Mouse (Mus musculus) embryonic facial prominence, embryonic 10.5 days (tissue): ENCODE data around the gene Dab1. TPM values are rescaled to one million over a fixed set of nuclear protein-coding genes. Genes with fewer than 3 reads are reported as not detected.

Experiments used
- DNase-seq: peaks from one replicate; pipeline ENCODE4 v3.0.0-alpha.2; 2017; ENCODE audit warnings: low spot score
- H3K27ac ChIP-seq: fragments of 300-500 bp; sonication (generic); replicated peaks from 2 replicates; pipeline ENCODE4 v1.5.1; 2016; ENCODE audit warnings: mild to moderate bottlenecking
- H3K27me3 ChIP-seq: fragments of 300-500 bp; sonication (generic); replicated peaks from 2 replicates; pipeline ENCODE4 v1.6.1; 2016; ENCODE audit warnings: low read depth, mild to moderate bottlenecking; ENCODE audit not compliant: poor library complexity, severe bottlenecking
- H3K36me3 ChIP-seq: fragments of 300-500 bp; sonication (generic); replicated peaks from 2 replicates; pipeline ENCODE4 v1.6.1; 2016; ENCODE audit warnings: mild to moderate bottlenecking, moderate library complexity
- H3K4me1 ChIP-seq: fragments of 300-500 bp; sonication (generic); 2 replicates; pipeline ENCODE4 v1.6.1; 2016
- H3K4me3 ChIP-seq: fragments of 300-500 bp; sonication (generic); 2 replicates; pipeline ENCODE4 v1.5.1; 2016; ENCODE audit warnings: mild to moderate bottlenecking, moderate library complexity
- H3K9me3 ChIP-seq: fragments of 300-500 bp; sonication (generic); 2 replicates; pipeline ENCODE4 v1.6.1; 2016; ENCODE audit warnings: mild to moderate bottlenecking
- whole genome bisulfite sequencing: fragments of 180-500 bp; shearing (Covaris S2); methylation state at CpG from one replicate; pipeline ENCODE4 v1.1.7; 2016; 5-methylcytosine and 5-hydroxymethylcytosine counted together
- polyA plus RNA-seq: library from polyadenylated mRNA; unstranded; fragments of >200 nt; fragmentation: Nextera tagmentation; extraction: Ambion mirVana; gene quantifications from 2 replicates; pipeline ENCODE4 v1.2.1, GENCODE M21; 2016

Gene Dab1
- polyA plus RNA-seq, 1 experiment from 2014 or later, result 15.6 TPM

DNA sequence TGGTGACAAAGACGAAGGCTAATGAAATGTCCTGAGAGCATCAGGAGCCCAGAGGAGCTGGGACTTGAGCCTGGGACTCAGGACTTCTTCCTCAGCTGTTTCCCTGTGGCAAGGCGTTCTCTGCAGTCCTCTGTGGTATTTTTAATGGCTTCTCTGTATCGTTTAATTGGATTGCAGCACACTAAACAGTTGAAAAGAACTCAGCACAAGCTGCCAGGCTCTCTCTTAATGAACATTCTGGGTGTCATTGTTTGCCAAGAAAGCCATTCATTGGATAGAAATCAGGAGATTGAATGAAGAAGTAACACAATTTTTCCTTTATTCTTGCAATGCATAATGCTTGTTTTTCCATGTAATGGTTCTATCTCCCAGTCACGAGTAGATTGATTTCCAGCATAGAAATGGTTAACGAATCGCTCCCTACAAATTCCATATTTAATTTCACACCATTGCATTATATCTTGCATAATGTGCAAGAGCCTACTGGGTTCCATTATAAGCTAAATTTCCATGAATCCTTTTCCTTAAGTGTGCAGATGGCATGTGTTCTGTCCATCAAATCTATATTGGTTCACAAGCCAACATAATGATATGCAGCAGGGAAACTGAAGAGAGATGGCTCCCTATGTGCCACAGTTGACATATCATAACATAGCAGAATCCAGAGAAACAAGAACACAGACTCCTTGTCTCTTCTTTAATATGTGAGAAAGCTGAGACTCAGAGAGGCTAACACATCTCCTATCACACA is 650.4 kb downstream of the Dab1 start:
- Histone ChIP-seq H3K9me3 (no peaks in the 10 kb centered on the region), H3K27ac (no peak overlapping the region)
- 85% methylated on average over 6 of the region's 6 CpGs for WGBS

DNA sequence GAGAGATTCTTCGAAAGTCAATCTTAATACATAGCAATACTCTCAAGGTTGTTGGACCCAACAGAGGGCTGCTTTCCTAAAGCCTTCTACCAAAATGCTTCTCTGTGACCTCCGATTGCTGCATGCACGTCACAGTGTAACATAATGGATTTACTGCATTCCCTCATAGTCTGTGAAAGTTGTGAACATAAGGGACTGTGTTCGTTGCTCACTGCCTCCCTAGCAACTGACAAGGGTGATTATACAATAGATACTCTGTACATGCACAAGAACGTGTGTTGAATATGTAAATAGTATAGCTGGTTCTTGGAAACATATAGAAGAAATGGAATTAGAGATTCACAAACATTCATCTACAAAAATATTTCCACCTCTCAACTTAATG is 651.0 kb downstream of the Dab1 start:
- no peak overlapping the region for H3K27ac ChIP-seq
- H3K9me3 ChIP-seq, result no peaks in the 10 kb centered on the region
- no peaks in the 10 kb centered on the region for H3K27me3 ChIP-seq
- no peak overlapping the region for H3K4me3 ChIP-seq
- H3K4me1 ChIP-seq, result no peaks in the 10 kb centered on the region
- 86% methylated on average over 5 of the region's 5 CpGs for WGBS
- DNase-seq, result no peak
- no peaks in the 10 kb centered on the region for H3K36me3 ChIP-seq

More for the DNA sequence above, 650.4 kb downstream of the Dab1 start:
- DNase-seq, result no peak
- Histone ChIP-seq H3K4me3 (no peak overlapping the region), H3K36me3 (no peaks in the 10 kb centered on the region), H3K27me3 (no peaks in the 10 kb centered on the region), H3K4me1 (no peaks in the 10 kb centered on the region)

DNA sequence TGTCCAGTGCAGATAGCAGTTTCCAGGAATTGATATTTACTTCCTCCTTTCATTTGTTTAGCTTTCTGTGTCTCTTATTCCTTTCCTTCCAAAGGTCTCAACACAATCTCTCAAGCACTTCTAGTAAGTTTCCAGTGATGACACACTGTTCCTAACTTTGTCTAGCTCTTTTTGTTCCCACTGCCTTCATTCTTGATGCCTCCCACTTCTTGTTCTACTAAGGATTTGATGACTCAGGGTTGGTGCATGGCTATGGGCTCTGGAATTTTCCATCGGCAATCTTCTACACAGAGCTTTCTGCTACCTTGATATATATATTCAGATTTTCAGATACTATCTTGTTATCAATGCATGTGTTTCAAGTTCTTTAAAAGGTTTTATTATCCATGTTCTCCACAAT is 656.1 kb downstream of the Dab1 start:
- H3K4me3 ChIP-seq, result no peak overlapping the region
- H3K27me3 ChIP-seq, result no peaks in the 10 kb centered on the region
- 94% methylated on average over 1 of the region's 1 CpGs for WGBS
- H3K27ac ChIP-seq, result no peak overlapping the region
- DNase-seq, result no peak
- no peaks in the 10 kb centered on the region for H3K36me3 ChIP-seq
- H3K4me1 ChIP-seq, result no peaks in the 10 kb centered on the region
- H3K9me3 ChIP-seq, result no peaks in the 10 kb centered on the region

DNA sequence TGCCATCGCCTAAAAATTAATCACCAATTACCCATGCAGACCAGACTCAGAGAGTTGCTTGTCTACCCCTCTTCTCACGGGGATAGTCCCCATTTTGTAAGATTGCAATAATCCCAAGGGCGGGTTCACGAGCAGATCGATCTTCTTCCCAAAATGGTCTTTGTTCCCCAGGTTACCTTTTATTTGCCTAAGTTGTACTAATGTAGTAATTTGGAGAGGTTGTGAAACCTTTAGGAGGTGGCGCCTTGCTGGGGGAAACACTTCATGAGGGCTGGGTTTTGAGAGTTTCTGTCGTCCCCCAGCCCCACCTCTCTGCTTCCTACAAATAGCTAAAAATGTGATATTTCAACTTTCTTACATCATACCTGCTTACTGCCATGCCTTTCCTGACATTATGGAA is 657.8 kb downstream of the Dab1 start:
- Histone ChIP-seq H3K4me3 (no peak overlapping the region), H3K36me3 (no peaks in the 10 kb centered on the region), H3K9me3 (no peaks in the 10 kb centered on the region), H3K27me3 (no peaks in the 10 kb centered on the region), H3K27ac (no peak overlapping the region), H3K4me1 (no peaks in the 10 kb centered on the region)
- WGBS, result 92% methylated on average over 7 of the region's 7 CpGs
- no peak for DNase-seq

DNA sequence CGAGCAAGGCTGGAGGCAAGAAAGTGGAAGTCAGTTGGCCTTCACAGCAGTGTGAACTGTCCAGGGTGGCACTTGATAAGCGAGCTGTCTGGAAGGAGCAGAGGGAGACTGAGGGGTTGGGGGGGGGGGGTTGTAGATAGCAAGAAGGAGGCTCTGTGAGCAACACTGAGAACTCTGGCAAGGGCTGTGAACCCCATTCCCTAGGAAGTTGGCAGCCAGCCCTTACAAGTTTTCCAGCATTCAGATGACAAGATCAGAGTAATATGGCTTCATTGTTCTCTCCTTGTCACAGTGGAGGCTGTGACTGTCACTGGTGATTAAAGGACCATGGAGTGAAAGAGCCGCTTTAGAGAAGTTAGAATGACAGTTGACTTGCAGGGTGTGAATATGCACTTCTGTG is 662.4 kb downstream of the Dab1 start:
- H3K4me3 ChIP-seq, result no peak overlapping the region
- H3K36me3 ChIP-seq, result no peaks in the 10 kb centered on the region
- H3K27ac ChIP-seq, result no peak overlapping the region
- no peaks in the 10 kb centered on the region for H3K9me3 ChIP-seq
- 73% methylated on average over 3 of the region's 3 CpGs for WGBS
- no peak for DNase-seq
- H3K27me3 ChIP-seq, result no peaks in the 10 kb centered on the region
- H3K4me1 ChIP-seq, result no peaks in the 10 kb centered on the region

DNA sequence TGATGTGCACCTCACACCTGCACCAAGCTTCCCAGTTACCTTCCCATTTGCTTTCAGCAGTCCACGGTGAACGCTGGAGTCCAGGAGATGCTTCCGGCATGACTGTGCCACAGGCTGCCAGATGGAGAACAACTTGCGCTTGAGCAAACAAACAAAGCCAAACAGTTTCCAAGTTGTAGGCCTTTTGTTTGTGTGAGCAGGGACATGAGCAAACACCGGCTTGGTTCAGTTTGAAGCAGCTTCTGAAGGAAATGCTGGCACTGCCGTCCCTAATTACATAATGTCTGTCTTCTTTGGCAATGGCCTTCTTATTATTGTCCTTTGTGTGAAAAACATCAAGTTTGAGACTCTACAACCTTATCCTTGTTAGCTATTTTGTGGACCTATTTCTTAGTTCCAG is 664.7 kb downstream of the Dab1 start:
- no peaks in the 10 kb centered on the region for H3K9me3 ChIP-seq
- H3K4me1 ChIP-seq, result no peaks in the 10 kb centered on the region
- no peak overlapping the region for H3K27ac ChIP-seq
- no peaks in the 10 kb centered on the region for H3K36me3 ChIP-seq
- H3K27me3 ChIP-seq, result no peaks in the 10 kb centered on the region
- no peak for DNase-seq
- WGBS, result 84% methylated on average over 6 of the region's 6 CpGs
- H3K4me3 ChIP-seq, result no peak overlapping the region

DNA sequence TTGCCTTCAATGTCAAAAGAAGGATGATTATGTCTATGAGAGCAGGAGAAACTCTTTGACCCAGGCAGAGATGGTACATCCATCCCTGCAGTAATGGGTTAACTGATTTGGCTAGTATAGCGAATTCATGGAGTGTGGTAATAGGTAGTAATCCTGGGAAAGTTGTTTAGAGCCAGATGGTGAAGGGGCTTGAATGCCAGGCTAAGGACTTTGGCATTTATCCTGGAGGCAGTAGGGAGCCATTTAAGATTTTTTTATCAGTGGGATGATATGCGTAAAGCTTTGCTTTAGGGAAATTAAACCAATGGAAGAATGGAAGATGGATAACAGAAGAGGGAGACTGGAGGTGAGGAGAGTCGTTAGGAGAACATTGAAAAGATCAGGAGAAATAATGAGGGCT is 669.2 kb downstream of the Dab1 start:
- H3K36me3 ChIP-seq, result no peaks in the 10 kb centered on the region
- H3K27me3 ChIP-seq, result no peaks in the 10 kb centered on the region
- 83% methylated on average over 3 of the region's 3 CpGs for WGBS
- no peak overlapping the region for H3K27ac ChIP-seq
- H3K4me3 ChIP-seq, result no peak overlapping the region
- no peaks in the 10 kb centered on the region for H3K4me1 ChIP-seq
- H3K9me3 ChIP-seq, result no peaks in the 10 kb centered on the region
- DNase-seq, result no peak

DNA sequence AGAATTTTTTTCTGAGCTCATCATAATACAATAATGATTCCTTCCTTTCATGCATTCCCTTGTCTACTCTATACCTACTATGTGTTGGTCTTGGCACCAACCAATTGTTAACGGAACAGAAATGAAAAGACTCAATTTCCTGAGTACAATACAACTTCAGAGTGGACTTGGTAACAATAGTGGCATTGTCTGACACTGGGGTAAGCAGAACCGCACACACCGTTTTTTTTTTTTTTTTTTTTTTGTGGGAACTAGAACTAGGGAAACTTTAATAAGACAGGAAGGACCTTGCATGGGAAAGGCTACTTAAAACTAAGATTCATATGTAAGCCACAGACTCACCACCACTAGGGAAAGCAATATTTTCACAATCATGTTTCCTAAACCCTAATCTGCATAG is 682.6 kb downstream of the Dab1 start:
- Histone ChIP-seq H3K9me3 (no peaks in the 10 kb centered on the region), H3K4me1 (no peaks in the 10 kb centered on the region), H3K27ac (no peak overlapping the region), H3K36me3 (no peaks in the 10 kb centered on the region), H3K27me3 (no peaks in the 10 kb centered on the region), H3K4me3 (no peak overlapping the region)
- DNase-seq, result no peak
- WGBS, result 56% methylated on average over 3 of the region's 3 CpGs

DNA sequence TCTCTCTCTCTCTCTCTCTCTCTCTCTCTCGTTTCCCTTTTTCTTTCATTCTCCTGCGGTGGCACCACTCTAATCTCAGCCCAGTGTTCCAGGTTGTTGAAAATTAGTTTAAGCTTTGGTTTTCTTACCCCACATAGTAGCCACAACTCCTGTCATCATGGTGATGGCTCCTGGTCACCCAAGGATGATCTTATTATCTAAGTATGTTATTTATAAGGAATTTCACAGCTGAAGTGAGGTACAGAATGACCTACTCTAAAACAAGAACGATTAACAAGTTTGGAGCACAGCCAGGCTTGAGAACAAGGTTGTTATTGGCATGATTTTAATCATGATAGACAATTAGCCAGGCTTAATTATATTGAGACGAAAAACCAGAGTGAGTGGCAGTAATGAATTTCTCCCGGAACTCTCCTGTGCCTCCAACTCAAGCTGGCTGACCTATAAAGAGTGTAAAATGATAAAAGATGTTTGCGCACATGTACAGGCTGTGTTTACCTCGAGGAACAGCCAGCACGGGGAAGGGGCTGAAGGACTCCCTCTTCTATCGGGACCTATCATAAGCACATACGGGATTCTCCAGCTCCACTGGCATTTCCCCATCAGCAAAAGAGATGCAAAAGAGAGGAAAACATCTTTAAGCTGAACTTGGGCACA is 684.0 kb downstream of the Dab1 start:
- Histone ChIP-seq H3K36me3 (no peaks in the 10 kb centered on the region), H3K27ac (no peak overlapping the region), H3K9me3 (no peaks in the 10 kb centered on the region), H3K4me3 (no peak overlapping the region), H3K27me3 (no peaks in the 10 kb centered on the region), H3K4me1 (no peaks in the 10 kb centered on the region)
- no peak for DNase-seq
- 77% methylated on average over 10 of the region's 10 CpGs for WGBS

DNA sequence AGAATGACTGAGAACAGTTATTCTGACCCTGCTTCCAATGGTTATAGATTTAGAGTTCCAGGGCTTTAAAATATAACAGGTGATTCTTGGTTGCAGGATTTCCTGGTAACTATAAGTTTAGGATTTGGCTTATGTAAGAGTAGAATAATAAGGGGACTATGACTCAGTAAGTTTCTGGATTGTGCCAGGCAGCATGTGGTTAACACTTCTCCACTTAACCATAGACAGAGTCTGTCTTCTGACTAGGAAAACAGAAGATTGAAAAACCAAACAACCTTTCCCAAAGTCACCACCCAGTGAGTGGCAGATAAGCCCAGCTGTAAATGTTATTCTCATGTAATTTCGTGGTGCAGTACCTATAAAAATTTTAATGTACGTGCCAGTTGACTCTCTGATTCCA is 688.6 kb downstream of the Dab1 start:
- Histone ChIP-seq H3K4me1 (no peaks in the 10 kb centered on the region), H3K4me3 (no peak overlapping the region), H3K27ac (no peak overlapping the region), H3K9me3 (no peaks in the 10 kb centered on the region), H3K36me3 (no peaks in the 10 kb centered on the region), H3K27me3 (no peaks in the 10 kb centered on the region)
- WGBS, result 68% methylated on average over 2 of the region's 2 CpGs
- DNase-seq, result no peak

DNA sequence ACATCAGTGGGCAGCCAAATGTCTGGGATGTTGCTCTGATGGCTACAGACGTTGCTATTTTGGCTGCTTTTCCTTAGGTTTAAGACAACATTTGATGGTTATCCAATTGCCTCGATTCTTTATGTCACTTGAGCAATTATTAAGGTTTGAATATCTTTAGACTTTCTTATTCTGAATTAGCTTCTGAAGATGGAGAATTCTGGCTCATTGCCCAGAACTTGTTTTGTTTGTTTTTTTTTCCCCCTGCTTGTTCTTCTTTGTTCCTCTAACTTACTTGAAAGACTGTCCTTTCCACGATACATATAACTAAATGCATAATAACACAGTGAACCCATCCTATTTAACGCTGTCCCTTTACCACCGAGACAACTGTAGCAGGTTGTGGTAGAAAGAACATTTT is 707.1 kb downstream of the Dab1 start:
- Histone ChIP-seq H3K9me3 (no peaks in the 10 kb centered on the region), H3K27me3 (no peaks in the 10 kb centered on the region), H3K4me1 (no peaks in the 10 kb centered on the region), H3K27ac (no peak overlapping the region), H3K4me3 (no peak overlapping the region), H3K36me3 (no peaks in the 10 kb centered on the region)
- 82% methylated on average over 5 of the region's 5 CpGs for WGBS
- DNase-seq, result no peak

DNA sequence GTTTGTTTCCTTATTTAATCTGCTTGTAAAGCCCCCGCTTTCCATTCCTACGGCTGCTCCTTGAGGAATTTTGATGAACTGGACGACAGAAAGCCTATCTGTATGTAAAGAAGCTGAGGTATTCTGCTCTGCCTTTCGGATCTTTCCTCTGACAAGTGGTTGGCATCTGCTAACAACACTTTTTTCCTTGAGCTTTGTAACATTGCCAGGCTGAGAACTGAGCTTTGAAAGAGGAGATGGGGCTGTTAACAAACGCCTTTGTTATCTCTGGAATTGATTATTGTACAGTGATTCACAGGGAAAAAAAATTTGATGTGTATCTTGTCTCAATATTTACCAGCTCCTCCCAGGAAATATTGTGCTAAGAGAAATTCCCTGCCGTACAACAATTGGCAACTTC is 712.7 kb downstream of the Dab1 start:
- no peaks in the 10 kb centered on the region for H3K9me3 ChIP-seq
- no peaks in the 10 kb centered on the region for H3K4me1 ChIP-seq
- no peak overlapping the region for H3K4me3 ChIP-seq
- no peak overlapping the region for H3K27ac ChIP-seq
- H3K27me3 ChIP-seq, result no peaks in the 10 kb centered on the region
- H3K36me3 ChIP-seq, result no peaks in the 10 kb centered on the region
- WGBS, result 77% methylated on average over 6 of the region's 6 CpGs
- DNase-seq, result no peak

DNA sequence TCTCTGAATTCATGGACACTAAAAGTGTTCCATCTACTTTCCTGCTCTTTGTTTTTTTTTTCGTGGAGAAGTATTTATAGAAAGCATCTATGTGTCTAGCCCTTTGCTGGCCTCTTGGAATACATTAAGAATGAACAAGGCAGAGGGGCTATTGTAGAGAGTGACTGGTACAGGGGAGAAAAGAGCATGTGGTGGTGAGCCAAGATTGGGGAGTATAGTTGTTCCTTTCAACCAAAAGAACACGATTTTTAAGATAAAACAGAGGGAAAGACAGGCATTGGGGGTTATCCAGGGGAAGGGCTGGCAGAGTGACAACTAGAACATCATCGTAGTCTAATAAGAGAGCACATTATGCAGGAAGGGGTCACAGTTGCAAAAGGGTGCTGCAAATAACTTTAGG is 713.2 kb downstream of the Dab1 start:
- WGBS, result 76% methylated on average over 3 of the region's 3 CpGs
- H3K4me1 ChIP-seq, result no peaks in the 10 kb centered on the region
- H3K36me3 ChIP-seq, result no peaks in the 10 kb centered on the region
- H3K4me3 ChIP-seq, result no peak overlapping the region
- no peaks in the 10 kb centered on the region for H3K27me3 ChIP-seq
- no peak overlapping the region for H3K27ac ChIP-seq
- H3K9me3 ChIP-seq, result no peaks in the 10 kb centered on the region
- no peak for DNase-seq
